Mouse (Mus musculus) liver, embryonic 14.5 days (tissue): ENCODE results near the gene Aldh1a7.

Experiments used
- CTCF ChIP-seq: IDR thresholded peaks from 2 replicates; pipeline ENCODE4 v1.5.1; 2016; ENCODE audit warnings: antibody characterized with exemption, low read depth, control low read depth
- EP300 ChIP-seq: IDR thresholded peaks from 2 replicates; pipeline ENCODE4 v1.6.1; 2016; ENCODE audit warnings: antibody characterized with exemption, low read depth

GRCm38 (mm10) chr19:20714543-20714942 is 12.8 kb downstream of the Aldh1a7 start:
- peak; percentile 26; the same call in 1 of the 2 replicates for TF ChIP-seq CTCF
- TF ChIP-seq EP300: no peak
